Mouse (Mus musculus): ENCODE data around the gene Arhgap5. TPM values are rescaled to one million over a fixed set of nuclear protein-coding genes. Genes with fewer than 3 reads are reported as not detected.
A peak's percentile ranks its signal among the peaks of the same experiment; 100 is the strongest.
"Not testable (repeated sequence)": the region's sequence is repeated elsewhere in the genome, so short reads cannot be mapped to it uniquely, and the experiment has no call there.

Gene Arhgap5
- polyA plus RNA-seq, 1 experiment from 2014 or later: 58.0 TPM

DNA sequence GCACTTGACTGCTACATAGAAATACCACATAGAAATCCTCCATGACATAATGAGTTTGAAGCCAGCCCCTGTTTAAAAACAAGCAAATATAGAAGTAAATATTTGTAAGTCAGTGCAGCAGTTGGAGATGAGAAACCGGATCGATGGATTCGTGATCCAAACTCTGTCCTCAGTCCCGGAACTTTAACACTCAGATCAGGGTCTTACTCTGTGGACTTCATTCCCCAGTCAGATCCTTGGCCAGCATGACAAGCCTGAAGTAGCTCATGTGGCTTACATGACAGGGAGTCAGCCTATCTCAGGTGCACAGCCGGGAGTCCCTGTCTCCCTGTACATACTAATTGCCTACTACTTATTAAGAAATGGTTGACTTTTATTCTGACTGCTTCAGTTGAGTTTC, 61.9 kb downstream of the Arhgap5 start:
- no peaks in the 10 kb centered on the region for H3K27me3 ChIP-seq (ENCODE audit: control insufficient read depth, insufficient read depth, low read length)
- H3K4me3 ChIP-seq (ENCODE audit: low read depth, low read length): no peak overlapping the region
- H3K9me3 ChIP-seq (ENCODE audit: control insufficient read depth, low read depth, low read length): no peaks in the 10 kb centered on the region
- no peak overlapping the region for H3K4me2 ChIP-seq (replicated peaks; ENCODE audit: low read depth, low read length)
- no peak overlapping the region for H3K9ac ChIP-seq (replicated peaks; ENCODE audit: low read depth, low read length)
- no peak for ATAC-seq (ENCODE audit: insufficient number of reproducible peaks, insufficient read depth, low FRiP score, low read depth)
- H3K4me1 ChIP-seq (ENCODE audit: control insufficient read depth, insufficient read depth, low read length): no peaks in the 10 kb centered on the region
- peaks cover 14% of the 10 kb centered on the region for H3K36me3 ChIP-seq (ENCODE audit: control insufficient read depth, insufficient read depth, low read length)
- WGBS: 91% methylated on average over 5 of the region's 5 CpGs
- no peak overlapping the region for H3K27ac ChIP-seq (ENCODE audit: low read length)

DNA sequence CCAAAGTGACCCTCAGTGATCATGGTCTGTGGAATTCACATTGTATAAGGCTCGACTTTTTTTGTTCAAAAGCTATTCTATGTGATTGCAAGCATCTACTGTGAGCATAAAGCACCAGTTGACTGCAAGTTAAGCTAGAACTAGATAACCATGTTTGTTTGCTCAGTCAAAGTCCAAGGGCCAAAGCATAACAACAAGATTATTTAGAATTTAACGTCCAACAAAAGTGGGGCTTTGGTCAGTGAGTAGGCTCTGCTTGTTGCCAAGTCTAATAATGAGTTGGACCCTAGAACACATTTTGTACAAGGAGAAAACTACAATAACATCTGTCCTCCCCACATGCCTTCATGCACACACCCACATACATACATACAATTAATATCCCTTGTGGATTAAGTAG, 69.6 kb downstream of the Arhgap5 start:
- no peak for ATAC-seq (ENCODE audit: insufficient number of reproducible peaks, insufficient read depth, low FRiP score, low read depth)
- H3K27me3 ChIP-seq (ENCODE audit: control insufficient read depth, insufficient read depth, low read length): no peaks in the 10 kb centered on the region

DNA sequence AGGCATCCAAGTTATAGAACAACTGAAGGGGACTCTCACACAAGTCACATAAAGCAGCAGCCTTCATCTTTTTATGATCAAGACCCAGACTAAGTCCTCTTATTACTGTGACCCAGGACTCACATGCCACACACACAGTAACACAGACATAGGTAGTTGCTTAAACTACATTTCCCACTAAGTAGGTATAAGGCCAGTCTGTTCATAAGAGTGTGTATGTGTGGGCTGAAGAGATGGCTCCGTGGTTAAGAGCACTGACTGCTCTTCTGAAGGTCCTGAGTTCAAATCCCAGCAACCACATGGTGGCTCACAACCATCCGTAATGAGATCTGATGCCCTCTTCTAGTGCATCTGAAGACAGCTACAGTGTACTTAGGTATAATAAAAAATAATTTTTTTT, 82.7 kb downstream of the Arhgap5 start:
- ATAC-seq (ENCODE audit: insufficient number of reproducible peaks, insufficient read depth, low FRiP score, low read depth); H3K4me2 ChIP-seq (replicated peaks; ENCODE audit: low read depth, low read length); H3K4me3 ChIP-seq (ENCODE audit: low read depth, low read length); H3K4me1 ChIP-seq (ENCODE audit: control insufficient read depth, insufficient read depth, low read length); H3K36me3 ChIP-seq (ENCODE audit: control insufficient read depth, insufficient read depth, low read length); H3K9me3 ChIP-seq (ENCODE audit: control insufficient read depth, low read depth, low read length); H3K27me3 ChIP-seq (ENCODE audit: control insufficient read depth, insufficient read depth, low read length); H3K27ac ChIP-seq (ENCODE audit: low read length); H3K9ac ChIP-seq (replicated peaks; ENCODE audit: low read depth, low read length): not testable (repeated sequence)
- WGBS: 72% methylated on average over 2 of the region's 2 CpGs

More for the DNA sequence above, 69.6 kb downstream of the Arhgap5 start:
- no peaks in the 10 kb centered on the region for H3K9me3 ChIP-seq (ENCODE audit: control insufficient read depth, low read depth, low read length)
- H3K36me3 ChIP-seq (ENCODE audit: control insufficient read depth, insufficient read depth, low read length): peaks cover 6% of the 10 kb centered on the region; the same call in 1 of the 2 replicates
- WGBS: 88% methylated on average over 2 of the region's 2 CpGs
- H3K27ac ChIP-seq (ENCODE audit: low read length): no peak overlapping the region
- H3K4me3 ChIP-seq (ENCODE audit: low read depth, low read length): no peak overlapping the region
- no peak overlapping the region for H3K4me2 ChIP-seq (replicated peaks; ENCODE audit: low read depth, low read length)
- H3K4me1 ChIP-seq (ENCODE audit: control insufficient read depth, insufficient read depth, low read length): no peaks in the 10 kb centered on the region
- H3K9ac ChIP-seq (replicated peaks; ENCODE audit: low read depth, low read length): no peak overlapping the region

DNA sequence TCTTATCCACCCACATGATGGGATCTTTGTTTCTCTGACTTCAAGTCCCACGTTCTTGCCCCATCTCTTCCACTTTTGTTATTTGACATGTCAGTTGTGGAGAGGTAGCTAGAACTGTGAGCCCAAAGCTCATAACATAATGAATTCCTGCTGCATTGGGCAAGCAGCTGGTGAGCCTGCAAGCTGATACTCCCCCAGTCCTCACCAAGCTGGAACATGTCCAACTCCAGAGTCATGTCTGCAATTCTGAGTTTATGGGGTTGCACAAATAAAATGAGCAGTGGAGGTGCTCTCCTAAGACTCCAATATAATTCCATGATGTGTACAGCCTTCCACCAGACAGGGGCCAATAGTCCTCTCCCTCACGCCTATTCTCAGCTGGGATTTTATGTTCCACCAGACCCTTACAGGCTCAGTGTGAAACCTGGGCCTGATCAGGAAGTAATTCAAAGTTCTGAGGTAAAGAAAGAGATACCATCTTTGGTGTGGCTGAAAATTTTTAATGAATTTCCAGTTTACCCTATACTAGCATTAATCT, 83.8 kb downstream of the Arhgap5 start:
- Histone ChIP-seq H3K9me3 (ENCODE audit: control insufficient read depth, low read depth, low read length) (no peaks in the 10 kb centered on the region), H3K27ac (ENCODE audit: low read length) (no peak overlapping the region), H3K4me1 (ENCODE audit: control insufficient read depth, insufficient read depth, low read length) (no peaks in the 10 kb centered on the region), H3K4me2 (replicated peaks; ENCODE audit: low read depth, low read length) (no peak overlapping the region), H3K9ac (replicated peaks; ENCODE audit: low read depth, low read length) (no peak overlapping the region), H3K36me3 (ENCODE audit: control insufficient read depth, insufficient read depth, low read length) (no peaks in the 10 kb centered on the region), H3K4me3 (ENCODE audit: low read depth, low read length) (no peak overlapping the region), H3K27me3 (ENCODE audit: control insufficient read depth, insufficient read depth, low read length) (no peaks in the 10 kb centered on the region)
- 63% methylated on average over 2 of the region's 2 CpGs for whole genome bisulfite sequencing
- ATAC-seq (ENCODE audit: insufficient number of reproducible peaks, insufficient read depth, low FRiP score, low read depth): no peak

DNA sequence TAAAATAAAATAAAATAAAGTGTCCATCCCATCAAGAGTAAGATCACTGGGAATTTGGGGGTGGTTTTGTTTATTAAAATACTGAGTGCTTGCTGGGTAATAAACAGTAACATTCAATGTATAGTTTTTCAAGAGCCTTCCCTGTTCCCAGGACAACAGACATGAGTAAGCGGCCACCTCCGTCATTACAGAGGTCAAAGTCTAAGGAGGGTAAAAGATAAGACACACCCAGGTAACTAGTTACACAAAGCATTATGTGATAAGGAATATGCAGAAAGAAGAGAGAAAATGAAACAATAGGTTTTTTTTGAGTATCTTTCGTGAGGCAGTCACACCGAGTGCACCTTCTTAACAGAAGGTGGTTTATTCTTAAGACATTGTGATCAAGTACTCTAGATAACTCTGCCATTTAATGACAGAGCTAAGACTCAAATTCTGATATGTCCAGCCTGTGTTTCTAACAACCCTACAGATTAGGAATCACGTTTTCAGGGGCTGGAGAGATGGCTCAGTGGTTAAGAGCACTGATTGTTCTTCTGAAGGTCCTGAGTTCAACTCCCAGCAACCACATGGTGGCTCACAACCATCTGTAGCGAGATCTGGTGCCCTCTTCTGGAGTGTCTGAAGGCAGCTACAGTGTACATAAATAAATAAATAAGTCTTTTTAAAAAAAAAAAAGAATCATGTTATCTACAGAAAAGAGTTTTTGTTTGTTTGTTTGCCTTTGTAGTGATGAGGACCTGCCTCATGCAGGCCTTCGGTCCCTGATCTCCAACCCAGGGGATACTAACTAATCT, 91.8 kb downstream of the Arhgap5 start:
- Histone ChIP-seq H3K9ac (replicated peaks; ENCODE audit: low read depth, low read length) (no peak overlapping the region), H3K4me1 (ENCODE audit: control insufficient read depth, insufficient read depth, low read length) (no peaks in the 10 kb centered on the region), H3K27me3 (ENCODE audit: control insufficient read depth, insufficient read depth, low read length) (no peaks in the 10 kb centered on the region), H3K4me3 (ENCODE audit: low read depth, low read length) (no peak overlapping the region), H3K4me2 (replicated peaks; ENCODE audit: low read depth, low read length) (no peak overlapping the region), H3K36me3 (ENCODE audit: control insufficient read depth, insufficient read depth, low read length) (no peaks in the 10 kb centered on the region), H3K9me3 (ENCODE audit: control insufficient read depth, low read depth, low read length) (no peaks in the 10 kb centered on the region), H3K27ac (ENCODE audit: low read length) (no peak overlapping the region)
- 78% methylated on average over 7 of the region's 7 CpGs for WGBS
- ATAC-seq (ENCODE audit: insufficient number of reproducible peaks, insufficient read depth, low FRiP score, low read depth): no peak; the same call in 1 of the 2 replicates

DNA sequence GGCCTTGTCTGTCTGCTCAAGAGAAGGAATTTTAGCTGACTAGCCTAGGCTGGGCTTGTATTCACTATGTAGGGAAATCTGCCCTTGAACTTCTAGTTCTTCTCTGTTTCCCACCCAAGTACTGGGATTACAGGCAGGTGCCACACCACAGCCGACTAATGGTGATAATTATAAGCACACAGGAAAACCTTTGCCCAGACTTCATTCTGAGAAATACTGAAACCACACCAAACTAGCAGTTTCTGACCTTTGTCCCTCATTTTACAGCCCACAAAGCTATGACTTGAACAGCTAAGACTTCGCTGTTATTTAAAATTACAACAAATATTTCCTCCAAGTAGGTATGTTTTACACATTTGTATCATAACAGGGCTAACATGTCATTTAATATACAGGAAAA, 98.7 kb downstream of the Arhgap5 start:
- Histone ChIP-seq H3K36me3 (ENCODE audit: control insufficient read depth, insufficient read depth, low read length) (no peaks in the 10 kb centered on the region), H3K4me2 (replicated peaks; ENCODE audit: low read depth, low read length) (peak overlapping the region; percentile 55), H3K27ac (ENCODE audit: low read length) (peak overlapping the region; percentile 92; the same call in 1 of the 2 replicates), H3K9me3 (ENCODE audit: control insufficient read depth, low read depth, low read length) (no peaks in the 10 kb centered on the region), H3K4me3 (ENCODE audit: low read depth, low read length) (peak overlapping the region; percentile 90), H3K4me1 (ENCODE audit: control insufficient read depth, insufficient read depth, low read length) (peaks cover 6% of the 10 kb centered on the region; the same call in 1 of the 2 replicates), H3K9ac (replicated peaks; ENCODE audit: low read depth, low read length) (no peak overlapping the region), H3K27me3 (ENCODE audit: control insufficient read depth, insufficient read depth, low read length) (no peaks in the 10 kb centered on the region)
- 18% methylated on average over 2 of the region's 2 CpGs for WGBS
- no peak for ATAC-seq (ENCODE audit: insufficient number of reproducible peaks, insufficient read depth, low FRiP score, low read depth)

DNA sequence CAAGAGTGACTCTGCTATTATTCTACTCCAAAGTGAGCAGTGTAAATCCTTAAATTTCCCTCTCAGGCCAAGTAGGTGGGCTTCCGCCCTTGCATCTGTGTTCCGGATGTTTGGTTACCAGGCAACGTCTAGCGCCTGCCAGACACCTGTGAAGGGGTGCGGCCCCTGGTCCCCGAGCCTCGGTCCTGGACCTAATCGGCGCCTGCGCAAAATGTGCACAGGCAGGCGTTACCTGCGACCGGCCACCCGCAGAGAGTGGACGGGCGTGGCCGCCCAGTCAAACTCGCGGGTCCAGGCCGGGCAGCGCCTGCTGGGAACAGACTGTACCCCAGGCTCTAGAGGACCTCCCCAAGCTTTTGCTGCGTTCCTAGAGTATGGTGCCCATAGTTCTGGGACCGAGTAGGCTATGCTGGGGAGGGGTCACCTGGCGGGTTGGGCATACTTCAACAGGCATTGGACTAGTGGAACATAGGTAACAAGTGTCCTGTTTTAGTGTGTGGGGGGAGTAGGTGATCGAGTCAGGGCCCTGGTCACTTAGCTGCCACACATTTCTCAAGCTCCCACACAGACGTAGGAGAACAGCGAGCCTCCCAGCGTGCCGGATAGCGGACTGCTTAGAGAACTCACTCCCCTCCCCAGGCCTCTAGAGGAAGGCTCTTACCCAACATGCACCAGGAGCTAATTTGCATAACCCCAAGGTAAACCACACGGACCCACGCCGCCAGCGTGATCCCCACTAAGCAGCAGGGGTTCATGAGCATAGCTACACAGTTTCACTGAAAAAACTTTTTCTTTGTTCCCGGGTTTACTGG, 99.3 kb downstream of the Arhgap5 start:
- ATAC-seq (ENCODE audit: insufficient number of reproducible peaks, insufficient read depth, low FRiP score, low read depth): peak; percentile 87
- Histone ChIP-seq H3K27ac (ENCODE audit: low read length) (peak overlapping the region; percentile 92), H3K4me2 (replicated peaks; ENCODE audit: low read depth, low read length) (peak overlapping the region; percentile 55), H3K9ac (replicated peaks; ENCODE audit: low read depth, low read length) (peak overlapping the region; percentile 47), H3K4me3 (ENCODE audit: low read depth, low read length) (peak overlapping the region; percentile 90), H3K4me1 (ENCODE audit: control insufficient read depth, insufficient read depth, low read length) (peaks cover 6% of the 10 kb centered on the region; the same call in 1 of the 2 replicates), H3K9me3 (ENCODE audit: control insufficient read depth, low read depth, low read length) (no peaks in the 10 kb centered on the region), H3K36me3 (ENCODE audit: control insufficient read depth, insufficient read depth, low read length) (no peaks in the 10 kb centered on the region), H3K27me3 (ENCODE audit: control insufficient read depth, insufficient read depth, low read length) (no peaks in the 10 kb centered on the region)
- WGBS: under 1% methylated on average over 35 of the region's 35 CpGs

DNA sequence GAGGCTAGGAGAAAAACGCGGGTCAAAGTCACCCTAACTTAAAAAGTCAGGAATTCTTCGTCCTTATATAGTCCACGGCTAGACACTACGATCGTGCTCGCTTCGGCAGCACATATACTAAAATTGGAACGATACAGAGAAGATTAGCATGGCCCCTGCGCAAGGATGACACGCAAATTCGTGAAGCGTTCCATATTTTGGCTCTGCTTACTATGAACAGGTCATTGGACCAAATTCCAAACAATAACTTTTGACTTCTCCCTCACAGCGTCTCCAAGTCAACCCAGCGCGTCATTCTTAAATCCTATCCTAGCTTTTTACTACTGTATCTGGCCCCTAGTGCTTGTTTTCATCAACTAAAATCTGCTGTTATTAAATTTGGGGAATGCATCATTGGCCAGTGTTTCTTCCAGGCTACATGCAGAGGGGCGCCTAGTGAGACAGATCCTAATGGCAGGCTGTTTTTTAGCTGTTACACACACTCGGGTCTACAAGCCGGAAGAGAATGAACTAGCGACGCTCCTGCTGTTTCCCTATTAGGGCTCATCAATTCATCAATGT, 100.0 kb downstream of the Arhgap5 start:
- Histone ChIP-seq H3K27ac (ENCODE audit: low read length) (peak overlapping the region; percentile 92), H3K9ac (replicated peaks; ENCODE audit: low read depth, low read length) (peak overlapping the region; percentile 53), H3K4me2 (replicated peaks; ENCODE audit: low read depth, low read length) (peak overlapping the region; percentile 55), H3K27me3 (ENCODE audit: control insufficient read depth, insufficient read depth, low read length) (no peaks in the 10 kb centered on the region), H3K36me3 (ENCODE audit: control insufficient read depth, insufficient read depth, low read length) (no peaks in the 10 kb centered on the region), H3K4me3 (ENCODE audit: low read depth, low read length) (peak overlapping the region; percentile 90), H3K9me3 (ENCODE audit: control insufficient read depth, low read depth, low read length) (no peaks in the 10 kb centered on the region), H3K4me1 (ENCODE audit: control insufficient read depth, insufficient read depth, low read length) (peaks cover 6% of the 10 kb centered on the region; the same call in 1 of the 2 replicates)
- ATAC-seq (ENCODE audit: insufficient number of reproducible peaks, insufficient read depth, low FRiP score, low read depth): peak; percentile 83
- WGBS: under 1% methylated on average over 21 of the region's 21 CpGs
